Mouse (Mus musculus): ENCODE data around the gene Rnf144b. TPM values are rescaled to one million over a fixed set of nuclear protein-coding genes. Genes with fewer than 3 reads are reported as not detected.
A peak's percentile ranks its signal among the peaks of the same experiment; 100 is the strongest.

The Rnf144b gene
- polyA plus RNA-seq, 1 experiment from 2014 or later = 4.4 TPM

- WGBS = 52% methylated on average over 5 of the region's 5 CpGs
- Histone ChIP-seq H3K4me3 (no peak overlapping the region), H3K4me2 (no peak overlapping the region), H3K9ac (no peak overlapping the region), H3K27me3 (no peaks in the 10 kb centered on the region), H3K9me3 (no peaks in the 10 kb centered on the region), H3K27ac (no peak overlapping the region), H3K36me3 (no peaks in the 10 kb centered on the region), H3K4me1 (peaks cover 15% of the 10 kb centered on the region)
- no peak for ATAC-seq (ENCODE audit: insufficient number of reproducible peaks, low FRiP score, low TSS enrichment, low read depth)
Measured at GRCm38 (mm10) chr13:47156841-47157240, 34.4 kb downstream of the Rnf144b start.

GRCm38 (mm10) chr13:47162001-47162400 lies 39.5 kb downstream of the Rnf144b start:
- no peak for ATAC-seq (ENCODE audit: insufficient number of reproducible peaks, low FRiP score, low TSS enrichment, low read depth)
- 86% methylated on average over 5 of the region's 5 CpGs for WGBS
- no peaks in the 10 kb centered on the region for H3K36me3 ChIP-seq
- no peaks in the 10 kb centered on the region for H3K4me1 ChIP-seq
- no peak overlapping the region for H3K9ac ChIP-seq
- no peaks in the 10 kb centered on the region for H3K9me3 ChIP-seq
- H3K27ac ChIP-seq = no peak overlapping the region
- H3K4me3 ChIP-seq = no peak overlapping the region
- H3K4me2 ChIP-seq = no peak overlapping the region
- no peaks in the 10 kb centered on the region for H3K27me3 ChIP-seq

GRCm38 (mm10) chr13:47164732-47165131 lies 42.3 kb downstream of the Rnf144b start:
- WGBS = 59% methylated on average over 5 of the region's 5 CpGs
- no peaks in the 10 kb centered on the region for H3K9me3 ChIP-seq
- H3K4me1 ChIP-seq = no peaks in the 10 kb centered on the region
- no peak overlapping the region for H3K27ac ChIP-seq
- H3K4me2 ChIP-seq = no peak overlapping the region
- no peak for ATAC-seq (ENCODE audit: insufficient number of reproducible peaks, low FRiP score, low TSS enrichment, low read depth)
- H3K36me3 ChIP-seq = no peaks in the 10 kb centered on the region
- H3K9ac ChIP-seq = no peak overlapping the region
- H3K27me3 ChIP-seq = no peaks in the 10 kb centered on the region
- H3K4me3 ChIP-seq = no peak overlapping the region

DNA sequence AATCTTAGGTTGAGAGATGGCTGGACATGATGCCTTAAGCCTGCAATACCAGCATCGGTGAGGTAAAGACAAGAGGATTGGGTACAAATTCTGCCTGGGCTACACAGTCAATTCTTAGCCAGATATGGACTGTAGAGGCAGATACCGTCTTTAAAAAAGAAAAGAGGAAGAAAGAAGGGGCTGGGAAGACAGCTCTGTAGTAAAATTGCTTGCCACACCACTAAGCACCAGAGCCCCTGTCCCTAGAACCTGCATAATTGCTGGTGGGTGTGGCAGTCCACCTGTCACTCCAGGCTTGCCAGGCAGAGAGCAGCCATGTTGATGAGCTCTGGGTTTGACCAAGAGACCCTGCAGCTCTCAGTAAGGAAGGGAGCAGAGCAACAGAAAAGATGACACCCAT lies 42.8 kb downstream of the Rnf144b start:
- 90% methylated on average over 2 of the region's 2 CpGs for WGBS
- Histone ChIP-seq H3K9ac (no peak overlapping the region), H3K4me3 (no peak overlapping the region), H3K27ac (no peak overlapping the region), H3K27me3 (no peaks in the 10 kb centered on the region), H3K4me1 (no peaks in the 10 kb centered on the region), H3K4me2 (no peak overlapping the region), H3K9me3 (no peaks in the 10 kb centered on the region), H3K36me3 (no peaks in the 10 kb centered on the region)
- ATAC-seq (ENCODE audit: insufficient number of reproducible peaks, low FRiP score, low TSS enrichment, low read depth) = no peak

- H3K27ac ChIP-seq = no peak overlapping the region
- WGBS = 57% methylated on average over 11 of the region's 11 CpGs
- no peak for ATAC-seq (ENCODE audit: insufficient number of reproducible peaks, low FRiP score, low TSS enrichment, low read depth)
- H3K4me2 ChIP-seq = no peak overlapping the region
- H3K9ac ChIP-seq = no peak overlapping the region
- no peaks in the 10 kb centered on the region for H3K36me3 ChIP-seq
- no peaks in the 10 kb centered on the region for H3K4me1 ChIP-seq
- no peaks in the 10 kb centered on the region for H3K9me3 ChIP-seq
- H3K27me3 ChIP-seq = no peaks in the 10 kb centered on the region
- H3K4me3 ChIP-seq = no peak overlapping the region
Measured at GRCm38 (mm10) chr13:47168484-47168883, 46.0 kb downstream of the Rnf144b start.

DNA sequence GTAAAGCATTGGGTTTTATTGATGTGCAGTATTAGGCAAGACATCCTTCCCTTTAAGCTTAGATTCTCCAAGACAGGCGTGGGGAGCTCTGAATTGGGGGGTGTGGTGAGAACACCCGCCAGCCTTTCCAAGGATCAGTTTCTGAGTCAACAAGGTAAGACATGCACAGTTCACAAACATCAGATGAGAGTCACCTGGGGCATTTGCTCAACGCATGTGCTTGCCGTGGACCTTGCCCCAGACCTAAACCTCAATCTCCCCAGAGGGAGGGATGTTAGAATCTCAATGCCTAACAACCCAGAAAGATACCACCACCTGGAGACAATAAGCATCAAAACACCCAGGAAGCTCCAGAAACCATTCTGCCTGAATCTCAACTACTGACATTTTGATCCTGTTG lies 47.6 kb downstream of the Rnf144b start:
- Histone ChIP-seq H3K4me3 (no peak overlapping the region), H3K9me3 (no peaks in the 10 kb centered on the region), H3K9ac (no peak overlapping the region), H3K27ac (peak overlapping the region; percentile 18; the same call in 1 of the 2 replicates), H3K27me3 (no peaks in the 10 kb centered on the region), H3K4me2 (no peak overlapping the region), H3K36me3 (no peaks in the 10 kb centered on the region), H3K4me1 (no peaks in the 10 kb centered on the region)
- 65% methylated on average over 4 of the region's 4 CpGs for WGBS
- no peak for ATAC-seq (ENCODE audit: insufficient number of reproducible peaks, low FRiP score, low TSS enrichment, low read depth)

DNA sequence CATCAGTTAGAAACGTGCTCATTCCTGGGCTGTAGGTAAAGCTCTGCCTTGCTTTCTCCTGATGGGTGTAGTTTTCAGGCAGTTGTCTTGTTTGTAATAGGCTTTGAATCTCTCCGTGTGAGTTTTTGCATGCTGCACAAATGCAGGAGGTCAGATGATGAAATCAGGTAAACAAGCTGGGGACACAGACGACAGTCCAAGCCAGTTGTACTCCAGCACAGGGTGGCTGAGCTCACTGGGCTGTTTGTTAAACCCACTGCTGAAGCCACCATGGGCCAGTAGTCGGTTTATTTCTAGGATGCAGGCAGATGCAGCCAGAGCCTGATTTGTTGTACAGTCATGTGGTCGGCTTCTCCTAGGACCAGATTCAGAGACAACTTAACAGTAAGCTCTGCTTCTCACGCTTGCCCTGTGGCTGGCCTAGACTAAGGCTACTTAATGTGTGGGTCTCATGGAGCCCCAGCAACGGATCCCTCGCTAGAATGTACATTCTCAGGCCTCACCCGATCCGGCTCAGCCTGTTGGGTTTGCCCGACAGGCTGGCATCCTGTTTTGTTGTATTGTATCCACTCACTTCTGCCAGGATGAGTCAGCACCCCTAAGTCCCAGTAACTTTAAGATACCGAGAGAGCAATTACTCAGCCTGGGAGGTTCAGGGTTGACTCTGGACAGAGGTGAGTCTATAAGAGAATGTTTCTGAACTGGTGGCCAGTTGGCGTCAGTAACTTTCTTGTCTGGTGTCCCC lies 48.5 kb downstream of the Rnf144b start:
- Histone ChIP-seq H3K9ac (no peak overlapping the region), H3K4me3 (no peak overlapping the region), H3K9me3 (no peaks in the 10 kb centered on the region), H3K27ac (peak overlapping the region; percentile 18; the same call in 1 of the 2 replicates), H3K27me3 (no peaks in the 10 kb centered on the region), H3K36me3 (no peaks in the 10 kb centered on the region), H3K4me1 (no peaks in the 10 kb centered on the region), H3K4me2 (no peak overlapping the region)
- no peak for ATAC-seq (ENCODE audit: insufficient number of reproducible peaks, low FRiP score, low TSS enrichment, low read depth)
- 72% methylated on average over 13 of the region's 13 CpGs for WGBS

DNA sequence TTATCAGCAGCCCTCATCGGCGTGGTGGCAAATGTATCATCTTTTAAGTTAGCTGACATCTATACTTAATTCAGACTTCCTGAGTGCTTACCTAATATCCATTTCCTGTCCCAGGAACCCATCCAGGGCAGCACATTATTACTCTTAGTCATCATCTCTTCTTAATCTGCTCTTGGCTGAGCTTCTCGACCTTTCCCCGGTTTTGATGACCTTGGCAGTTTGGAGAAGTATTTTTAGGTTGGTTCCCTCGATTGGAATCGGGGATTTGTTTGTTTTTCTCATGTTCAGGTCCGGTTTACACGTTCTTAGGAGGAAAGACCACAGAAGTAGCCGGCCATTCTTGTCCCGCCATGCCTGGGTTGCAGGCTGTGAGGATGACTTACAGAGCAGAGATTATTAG lies 50.4 kb downstream of the Rnf144b start:
- H3K4me2 ChIP-seq = no peak overlapping the region
- no peak for ATAC-seq (ENCODE audit: insufficient number of reproducible peaks, low FRiP score, low TSS enrichment, low read depth)
- H3K27me3 ChIP-seq = no peaks in the 10 kb centered on the region
- no peak overlapping the region for H3K4me3 ChIP-seq
- no peaks in the 10 kb centered on the region for H3K9me3 ChIP-seq
- no peak overlapping the region for H3K27ac ChIP-seq
- H3K4me1 ChIP-seq = no peaks in the 10 kb centered on the region
- WGBS = 81% methylated on average over 10 of the region's 10 CpGs
- no peaks in the 10 kb centered on the region for H3K36me3 ChIP-seq
- H3K9ac ChIP-seq = no peak overlapping the region

DNA sequence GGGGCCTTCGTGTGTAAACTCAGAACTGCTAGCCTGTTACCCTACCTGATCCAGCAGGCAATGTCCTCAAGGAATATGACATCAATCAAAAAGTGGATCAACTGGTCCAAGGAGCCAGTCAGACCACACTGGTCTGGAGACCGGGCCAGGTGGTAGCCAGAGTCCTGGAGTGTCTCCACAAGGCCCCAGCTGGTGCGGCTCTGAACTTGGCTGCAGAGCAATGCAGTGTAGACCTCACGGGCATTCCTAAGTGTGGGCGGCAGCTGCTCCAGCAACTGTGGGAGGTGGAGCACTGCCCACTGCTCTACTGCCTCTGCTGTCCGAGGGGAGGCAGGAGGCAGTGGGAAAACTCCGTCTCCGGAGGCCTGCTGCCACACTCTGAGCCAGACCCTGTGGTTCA lies 55.7 kb downstream of the Rnf144b start:
- no peaks in the 10 kb centered on the region for H3K36me3 ChIP-seq
- 0 out of 2 replicates have a peak, but pooled peaks cover 5% of the 10 kb centered on the region for H3K4me1 ChIP-seq
- no peak overlapping the region for H3K27ac ChIP-seq
- no peak overlapping the region for H3K4me2 ChIP-seq
- no peaks in the 10 kb centered on the region for H3K27me3 ChIP-seq
- no peaks in the 10 kb centered on the region for H3K9me3 ChIP-seq
- 64% methylated on average over 8 of the region's 8 CpGs for WGBS
- peak; percentile 67 for ATAC-seq (ENCODE audit: insufficient number of reproducible peaks, low FRiP score, low TSS enrichment, low read depth)
- no peak overlapping the region for H3K9ac ChIP-seq
- no peak overlapping the region for H3K4me3 ChIP-seq

- Histone ChIP-seq H3K4me2 (no peak overlapping the region), H3K9me3 (no peaks in the 10 kb centered on the region), H3K27me3 (no peaks in the 10 kb centered on the region), H3K36me3 (no peaks in the 10 kb centered on the region), H3K4me1 (0 out of 2 replicates have a peak, but pooled peaks cover 5% of the 10 kb centered on the region), H3K4me3 (no peak overlapping the region), H3K27ac (no peak overlapping the region), H3K9ac (no peak overlapping the region)
- WGBS = 84% methylated on average over 7 of the region's 7 CpGs
- no peak for ATAC-seq (ENCODE audit: insufficient number of reproducible peaks, low FRiP score, low TSS enrichment, low read depth)
Measured at GRCm38 (mm10) chr13:47180776-47181175, 58.3 kb downstream of the Rnf144b start.

DNA sequence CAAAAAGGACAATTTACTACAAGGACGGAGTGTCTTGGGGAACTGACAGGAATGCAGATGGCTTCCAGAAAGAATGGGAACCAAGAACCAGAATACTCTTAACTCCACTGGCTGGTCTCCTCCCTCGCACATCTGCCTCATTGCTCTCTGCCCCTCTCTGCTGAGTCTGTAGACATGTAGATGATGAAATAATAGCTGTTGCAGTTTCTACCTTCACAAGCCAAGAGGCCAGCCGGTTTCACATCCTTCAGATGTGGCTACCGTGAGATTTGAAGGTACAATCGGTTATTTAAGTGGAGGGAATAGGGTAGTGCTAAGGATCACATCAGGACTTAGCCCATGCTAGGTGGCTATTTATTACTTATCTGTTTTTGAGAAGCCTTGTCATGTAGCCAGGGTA lies 59.9 kb downstream of the Rnf144b start:
- Histone ChIP-seq H3K9ac (no peak overlapping the region), H3K4me3 (no peak overlapping the region), H3K9me3 (no peaks in the 10 kb centered on the region), H3K36me3 (no peaks in the 10 kb centered on the region), H3K4me2 (no peak overlapping the region), H3K4me1 (0 out of 2 replicates have a peak, but pooled peaks cover 5% of the 10 kb centered on the region), H3K27me3 (no peaks in the 10 kb centered on the region), H3K27ac (no peak overlapping the region)
- ATAC-seq (ENCODE audit: insufficient number of reproducible peaks, low FRiP score, low TSS enrichment, low read depth) = no peak
- 78% methylated on average over 5 of the region's 5 CpGs for WGBS

DNA sequence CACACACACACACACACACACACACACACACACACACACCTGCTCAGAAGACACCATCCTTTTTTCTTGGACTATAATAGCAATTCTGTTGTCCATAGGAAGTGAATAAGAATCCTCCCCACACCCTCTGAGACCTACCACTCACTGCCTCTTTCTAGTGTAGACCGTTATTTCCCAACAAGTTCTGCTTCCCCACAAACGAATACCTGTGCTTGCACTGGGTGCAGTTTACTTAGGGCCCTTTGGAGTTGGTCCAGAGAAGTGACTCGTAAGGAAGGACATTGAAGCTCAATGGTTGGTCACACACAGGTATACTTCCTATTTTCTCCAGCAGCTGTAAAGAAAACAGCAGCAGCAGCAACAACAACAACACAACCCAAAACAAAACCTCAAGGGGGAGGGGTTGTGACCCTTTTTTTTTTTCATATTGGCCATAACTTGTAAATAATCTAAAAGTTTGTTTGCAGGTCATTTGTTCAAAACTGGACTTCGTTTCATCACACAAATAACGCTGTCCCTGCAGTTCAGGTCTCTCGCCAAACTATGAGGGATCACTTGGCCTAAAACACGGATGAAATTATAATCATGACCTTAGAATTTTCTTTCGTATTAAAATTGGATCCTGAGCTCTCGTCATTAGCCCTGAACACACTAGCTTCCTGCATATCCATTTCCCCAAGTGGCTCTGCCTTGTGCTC lies 60.7 kb downstream of the Rnf144b start:
- Histone ChIP-seq H3K36me3 (no peaks in the 10 kb centered on the region), H3K4me1 (0 out of 2 replicates have a peak, but pooled peaks cover 4% of the 10 kb centered on the region), H3K9ac (no peak overlapping the region), H3K4me2 (no peak overlapping the region), H3K4me3 (no peak overlapping the region), H3K27ac (no peak overlapping the region), H3K9me3 (no peaks in the 10 kb centered on the region), H3K27me3 (no peaks in the 10 kb centered on the region)
- WGBS = 81% methylated on average over 9 of the region's 9 CpGs
- no peak for ATAC-seq (ENCODE audit: insufficient number of reproducible peaks, low FRiP score, low TSS enrichment, low read depth)

All from limb, embryonic 15.5 days (tissue).